Mouse (Mus musculus) heart, embryonic 15.5 days (tissue): ENCODE results near the gene Bdh2. TPM values are rescaled to one million over a fixed set of nuclear protein-coding genes. Genes with fewer than 3 reads are reported as not detected.
A peak's percentile ranks its signal among the peaks of the same experiment; 100 is the strongest.

Source experiments
- ATAC-seq: fragments of 200-750 bp; cut with Nextera tagmentation; replicated peaks from 2 replicates; pipeline ENCODE4 v1.8.0; 2017; ENCODE audit warnings: low read depth, moderate TSS enrichment; ENCODE audit not compliant: insufficient number of reproducible peaks, insufficient read depth, low FRiP score
- H3K27ac ChIP-seq: fragments of 300-500 bp; sonication (generic); 2 replicates; pipeline ENCODE4 v1.5.1; 2015; ENCODE audit warnings: mild to moderate bottlenecking, inconsistent platforms
- H3K27me3 ChIP-seq: fragments of 300-500 bp; sonication (generic); 2 replicates; pipeline ENCODE4 v1.6.1; 2015; ENCODE audit warnings: inconsistent platforms
- H3K36me3 ChIP-seq: fragments of 300-500 bp; sonication (generic); 2 replicates; pipeline ENCODE4 v1.6.1; 2015; ENCODE audit warnings: mild to moderate bottlenecking, inconsistent platforms
- H3K4me1 ChIP-seq: fragments of 300-500 bp; sonication (generic); replicated peaks from 2 replicates; pipeline ENCODE4 v1.6.1; 2015; ENCODE audit warnings: inconsistent platforms
- H3K4me2 ChIP-seq: fragments of 300-500 bp; sonication (generic); 2 replicates; pipeline ENCODE4 v1.6.1; 2015; ENCODE audit warnings: inconsistent platforms, mild to moderate bottlenecking, moderate library complexity
- H3K4me3 ChIP-seq: fragments of 300-500 bp; sonication (generic); 2 replicates; pipeline ENCODE4 v1.5.1; 2015; ENCODE audit warnings: mild to moderate bottlenecking, inconsistent platforms
- H3K9ac ChIP-seq: fragments of 300-500 bp; sonication (generic); 2 replicates; pipeline ENCODE4 v1.6.1; 2015; ENCODE audit warnings: mild to moderate bottlenecking, inconsistent platforms
- H3K9me3 ChIP-seq: fragments of 300-500 bp; sonication (generic); replicated peaks from 2 replicates; pipeline ENCODE4 v1.6.1; 2016; ENCODE audit warnings: inconsistent platforms
- WGBS: fragments of 180-500 bp; shearing (Covaris S2); methylation state at CpG from one replicate; pipeline ENCODE4 v1.1.7; 2015; ENCODE audit warnings: mixed read lengths; 5-methylcytosine and 5-hydroxymethylcytosine counted together
- polyA plus RNA-seq: library from polyadenylated mRNA; unstranded; fragments of >200 nt; fragmentation: Nextera tagmentation; extraction: Ambion mirVana; gene quantifications from 2 replicates; pipeline ENCODE4 v1.2.1, GENCODE M21; 2015

Bdh2 gene
- 2.1 and 2.4 TPM in 2 replicates for polyA plus RNA-seq

- 0 out of 2 replicates have a peak, but pooled peaks have one; percentile 28 for ATAC-seq
- peak within 1 kb of the TSS; percentile 3; the same call in 1 of the 2 replicates for H3K9ac ChIP-seq
- H3K9me3 ChIP-seq, result no peaks in the 10 kb centered on the region
- 26% methylated on average over 14 of the region's 14 CpGs for WGBS
- no peaks in the 10 kb centered on the region for H3K36me3 ChIP-seq
- no peaks in the 10 kb centered on the region for H3K27me3 ChIP-seq
- peak within 1 kb of the TSS; percentile 48 for H3K4me2 ChIP-seq
- peaks cover 3% of the 10 kb centered on the region; the same call in 1 of the 2 replicates for H3K4me1 ChIP-seq
- H3K27ac ChIP-seq, result no peak within 1 kb of the TSS
- H3K4me3 ChIP-seq, result peak within 1 kb of the TSS; percentile 6; the same call in 1 of the 2 replicates
These were observed at the start of gene Bdh2 for GRCm38 (mm10) chr3:135280669-135281415. Bdh2 (plus strand) TSS chr3:135281221.

GRCm38 (mm10) chr3:135232058-135232457, 49.0 kb upstream of the Bdh2 start:
- no peaks in the 10 kb centered on the region for H3K4me1 ChIP-seq
- peaks cover 64% of the 10 kb centered on the region for H3K36me3 ChIP-seq
- no peak overlapping the region for H3K27ac ChIP-seq
- 70% methylated on average over 3 of the region's 3 CpGs for WGBS
- H3K27me3 ChIP-seq, result no peaks in the 10 kb centered on the region
- H3K4me3 ChIP-seq, result no peak overlapping the region
- ATAC-seq, result no peak
- H3K4me2 ChIP-seq, result no peak overlapping the region
- no peaks in the 10 kb centered on the region for H3K9me3 ChIP-seq
- H3K9ac ChIP-seq, result no peak overlapping the region

- 91% methylated on average over 3 of the region's 3 CpGs for WGBS
- no peak overlapping the region for H3K27ac ChIP-seq
- peaks cover 68% of the 10 kb centered on the region for H3K36me3 ChIP-seq
- H3K4me2 ChIP-seq, result no peak overlapping the region
- H3K4me3 ChIP-seq, result no peak overlapping the region
- ATAC-seq, result no peak
- H3K9me3 ChIP-seq, result no peaks in the 10 kb centered on the region
- no peak overlapping the region for H3K9ac ChIP-seq
- no peaks in the 10 kb centered on the region for H3K4me1 ChIP-seq
- H3K27me3 ChIP-seq, result no peaks in the 10 kb centered on the region
These were observed 48.6 kb upstream of the Bdh2 start for GRCm38 (mm10) chr3:135232462-135232861.

- no peaks in the 10 kb centered on the region for H3K27me3 ChIP-seq
- no peak overlapping the region for H3K4me2 ChIP-seq
- ATAC-seq, result no peak
- H3K27ac ChIP-seq, result no peak overlapping the region
- H3K9ac ChIP-seq, result no peak overlapping the region
- peaks cover 67% of the 10 kb centered on the region for H3K36me3 ChIP-seq
- no peak overlapping the region for H3K4me3 ChIP-seq
- H3K4me1 ChIP-seq, result no peaks in the 10 kb centered on the region
- no peaks in the 10 kb centered on the region for H3K9me3 ChIP-seq
These were observed 35.3 kb upstream of the Bdh2 start for GRCm38 (mm10) chr3:135245733-135246132.

GRCm38 (mm10) chr3:135246828-135247227, 34.2 kb upstream of the Bdh2 start:
- ATAC-seq, result no peak
- Histone ChIP-seq H3K36me3 (peaks cover 64% of the 10 kb centered on the region), H3K27me3 (no peaks in the 10 kb centered on the region), H3K27ac (no peak overlapping the region), H3K4me2 (no peak overlapping the region), H3K4me3 (no peak overlapping the region), H3K4me1 (no peaks in the 10 kb centered on the region), H3K9me3 (no peaks in the 10 kb centered on the region), H3K9ac (no peak overlapping the region)
- 91% methylated on average over 6 of the region's 6 CpGs for WGBS

- Histone ChIP-seq H3K9ac (no peak overlapping the region), H3K27me3 (no peaks in the 10 kb centered on the region), H3K4me1 (no peaks in the 10 kb centered on the region), H3K4me3 (no peak overlapping the region), H3K4me2 (no peak overlapping the region), H3K9me3 (no peaks in the 10 kb centered on the region), H3K27ac (no peak overlapping the region), H3K36me3 (peaks cover 54% of the 10 kb centered on the region)
- WGBS, result 76% methylated on average over 6 of the region's 6 CpGs
- 0 out of 2 replicates have a peak, but pooled peaks have one; percentile 43 for ATAC-seq
These were observed 31.9 kb upstream of the Bdh2 start for GRCm38 (mm10) chr3:135249104-135249503.

GRCm38 (mm10) chr3:135251825-135252224, 29.2 kb upstream of the Bdh2 start:
- Histone ChIP-seq H3K27me3 (no peaks in the 10 kb centered on the region), H3K4me1 (no peaks in the 10 kb centered on the region), H3K36me3 (peaks cover 63% of the 10 kb centered on the region), H3K9ac (no peak overlapping the region), H3K4me2 (no peak overlapping the region), H3K4me3 (no peak overlapping the region), H3K27ac (no peak overlapping the region), H3K9me3 (no peaks in the 10 kb centered on the region)
- ATAC-seq, result no peak
- WGBS, result 91% methylated on average over 6 of the region's 6 CpGs

- no peak overlapping the region for H3K4me2 ChIP-seq
- H3K27me3 ChIP-seq, result no peaks in the 10 kb centered on the region
- no peaks in the 10 kb centered on the region for H3K4me1 ChIP-seq
- H3K9me3 ChIP-seq, result no peaks in the 10 kb centered on the region
- H3K27ac ChIP-seq, result no peak overlapping the region
- ATAC-seq, result no peak
- no peak overlapping the region for H3K4me3 ChIP-seq
- no peak overlapping the region for H3K9ac ChIP-seq
- H3K36me3 ChIP-seq, result peaks cover 64% of the 10 kb centered on the region
These were observed 26.2 kb upstream of the Bdh2 start for GRCm38 (mm10) chr3:135254784-135255183.

- Histone ChIP-seq H3K4me1 (no peaks in the 10 kb centered on the region), H3K27me3 (no peaks in the 10 kb centered on the region), H3K27ac (no peak overlapping the region), H3K36me3 (peaks cover 85% of the 10 kb centered on the region), H3K9me3 (no peaks in the 10 kb centered on the region), H3K9ac (no peak overlapping the region), H3K4me2 (no peak overlapping the region), H3K4me3 (no peak overlapping the region)
- WGBS, result 91% methylated on average over 10 of the region's 10 CpGs
- ATAC-seq, result no peak
These were observed 22.1 kb upstream of the Bdh2 start for GRCm38 (mm10) chr3:135258919-135259318.

GRCm38 (mm10) chr3:135260233-135260632, 20.8 kb upstream of the Bdh2 start:
- Histone ChIP-seq H3K4me3 (no peak overlapping the region), H3K9me3 (no peaks in the 10 kb centered on the region), H3K4me2 (no peak overlapping the region), H3K27me3 (no peaks in the 10 kb centered on the region), H3K4me1 (no peaks in the 10 kb centered on the region), H3K27ac (no peak overlapping the region), H3K36me3 (peaks cover 90% of the 10 kb centered on the region), H3K9ac (no peak overlapping the region)
- ATAC-seq, result no peak
- 93% methylated on average over 7 of the region's 7 CpGs for WGBS

GRCm38 (mm10) chr3:135268616-135269015, 12.4 kb upstream of the Bdh2 start:
- WGBS, result 89% methylated on average over 5 of the region's 5 CpGs
- H3K36me3 ChIP-seq, result peaks cover 69% of the 10 kb centered on the region
- no peak overlapping the region for H3K4me3 ChIP-seq
- no peak for ATAC-seq
- H3K4me2 ChIP-seq, result no peak overlapping the region
- no peak overlapping the region for H3K9ac ChIP-seq
- H3K9me3 ChIP-seq, result no peaks in the 10 kb centered on the region
- no peaks in the 10 kb centered on the region for H3K4me1 ChIP-seq
- no peaks in the 10 kb centered on the region for H3K27me3 ChIP-seq
- no peak overlapping the region for H3K27ac ChIP-seq

- 81% methylated on average over 10 of the region's 10 CpGs for WGBS
- no peak for ATAC-seq
- H3K4me3 ChIP-seq, result no peak overlapping the region
- H3K27ac ChIP-seq, result no peak overlapping the region
- H3K9ac ChIP-seq, result no peak overlapping the region
- H3K4me2 ChIP-seq, result no peak overlapping the region
- H3K9me3 ChIP-seq, result no peaks in the 10 kb centered on the region
- peaks cover 62% of the 10 kb centered on the region for H3K36me3 ChIP-seq
- H3K4me1 ChIP-seq, result no peaks in the 10 kb centered on the region
- no peaks in the 10 kb centered on the region for H3K27me3 ChIP-seq
These were observed 11.5 kb upstream of the Bdh2 start for GRCm38 (mm10) chr3:135269391-135269990.
